Mouse (Mus musculus) heart, embryonic 12.5 days (tissue): ENCODE measurements around the gene Gm42878. TPM values are rescaled to one million over a fixed set of nuclear protein-coding genes. Genes with fewer than 3 reads are reported as not detected.

Experiments
- ATAC-seq: fragments of 200-750 bp; cut with Nextera tagmentation; 2 replicates; pipeline ENCODE4 v1.8.0; 2017; ENCODE audit warnings: moderate TSS enrichment, moderate library complexity; ENCODE audit not compliant: insufficient number of reproducible peaks, low FRiP score
- H3K27ac ChIP-seq: fragments of 300-500 bp; sonication (generic); 2 replicates; pipeline ENCODE4 v1.5.1; 2016; ENCODE audit warnings: mild to moderate bottlenecking, moderate library complexity; ENCODE audit not compliant: poor library complexity, severe bottlenecking
- H3K27me3 ChIP-seq: fragments of 300-500 bp; sonication (generic); replicated peaks from 2 replicates; pipeline ENCODE4 v1.6.1; 2016; ENCODE audit warnings: mild to moderate bottlenecking, moderate library complexity
- H3K36me3 ChIP-seq: fragments of 300-500 bp; sonication (generic); 2 replicates; pipeline ENCODE4 v1.6.1; 2016; ENCODE audit warnings: mild to moderate bottlenecking, moderate library complexity
- H3K4me1 ChIP-seq: fragments of 300-500 bp; sonication (generic); replicated peaks from 2 replicates; pipeline ENCODE4 v1.6.1; 2016; ENCODE audit warnings: mild to moderate bottlenecking
- H3K4me2 ChIP-seq: fragments of 300-500 bp; sonication (generic); 2 replicates; pipeline ENCODE4 v1.6.1; 2016; ENCODE audit warnings: mild to moderate bottlenecking, moderate library complexity
- H3K4me3 ChIP-seq: fragments of 300-500 bp; sonication (generic); 2 replicates; pipeline ENCODE4 v1.5.1; 2016; ENCODE audit warnings: mild to moderate bottlenecking
- H3K9ac ChIP-seq: fragments of 300-500 bp; sonication (generic); 2 replicates; pipeline ENCODE4 v1.6.1; 2016; ENCODE audit warnings: mild to moderate bottlenecking, moderate library complexity
- H3K9me3 ChIP-seq: fragments of 300-500 bp; sonication (generic); replicated peaks from 2 replicates; pipeline ENCODE4 v1.6.1; 2016; ENCODE audit warnings: mild to moderate bottlenecking, moderate library complexity
- WGBS: fragments of 180-500 bp; shearing (Covaris S2); methylation state at CpG from one replicate; pipeline ENCODE4 v1.1.7; 2016; 5-methylcytosine and 5-hydroxymethylcytosine counted together
- polyA plus RNA-seq: library from polyadenylated mRNA; unstranded; fragments of >200 nt; fragmentation: Nextera tagmentation; extraction: Ambion mirVana; gene quantifications from 2 replicates; pipeline ENCODE4 v1.2.1, GENCODE M21; 2016

Gm42878 gene
- polyA plus RNA-seq, 1 experiment from 2014 or later: not detected

GRCm38 (mm10) chr5:121484801-121485200, 60.5 kb downstream of the Gm42878 start:
- no peak for ATAC-seq
- 76% methylated on average over 5 of the region's 5 CpGs for WGBS
- Histone ChIP-seq H3K27me3 (0 out of 2 replicates have a peak, but pooled peaks cover 4% of the 10 kb centered on the region), H3K4me3 (no peak overlapping the region), H3K9ac (no peak overlapping the region), H3K27ac (no peak overlapping the region), H3K9me3 (no peaks in the 10 kb centered on the region), H3K4me2 (no peak overlapping the region), H3K4me1 (no peaks in the 10 kb centered on the region), H3K36me3 (no peaks in the 10 kb centered on the region)

DNA sequence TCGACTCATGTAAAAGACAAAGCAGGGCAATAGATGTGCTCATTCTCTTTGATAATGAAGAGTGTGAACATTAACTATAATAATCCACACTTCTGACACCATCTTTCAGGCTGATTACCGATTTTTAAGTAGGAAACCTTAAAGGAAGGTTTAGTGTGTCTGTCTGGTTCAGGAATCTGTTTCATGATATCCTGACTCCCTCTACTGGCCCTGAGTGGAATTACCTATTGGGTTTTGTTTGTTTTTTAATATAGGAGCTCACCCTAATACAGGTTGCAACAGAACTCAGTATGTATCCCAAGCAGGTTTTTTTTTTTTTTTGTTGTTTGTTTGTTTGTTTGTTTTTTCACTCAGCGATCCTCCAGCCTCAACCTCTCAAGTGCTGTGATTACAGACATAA, 67.6 kb downstream of the Gm42878 start:
- Histone ChIP-seq H3K27ac (no peak overlapping the region), H3K4me1 (no peaks in the 10 kb centered on the region), H3K4me3 (no peak overlapping the region), H3K36me3 (no peaks in the 10 kb centered on the region), H3K27me3 (0 out of 2 replicates have a peak, but pooled peaks cover 4% of the 10 kb centered on the region), H3K4me2 (no peak overlapping the region), H3K9ac (no peak overlapping the region), H3K9me3 (no peaks in the 10 kb centered on the region)
- ATAC-seq: 0 out of 2 replicates have a peak, but pooled peaks have one; percentile 51
- 43% methylated on average over 3 of the region's 3 CpGs for WGBS

DNA sequence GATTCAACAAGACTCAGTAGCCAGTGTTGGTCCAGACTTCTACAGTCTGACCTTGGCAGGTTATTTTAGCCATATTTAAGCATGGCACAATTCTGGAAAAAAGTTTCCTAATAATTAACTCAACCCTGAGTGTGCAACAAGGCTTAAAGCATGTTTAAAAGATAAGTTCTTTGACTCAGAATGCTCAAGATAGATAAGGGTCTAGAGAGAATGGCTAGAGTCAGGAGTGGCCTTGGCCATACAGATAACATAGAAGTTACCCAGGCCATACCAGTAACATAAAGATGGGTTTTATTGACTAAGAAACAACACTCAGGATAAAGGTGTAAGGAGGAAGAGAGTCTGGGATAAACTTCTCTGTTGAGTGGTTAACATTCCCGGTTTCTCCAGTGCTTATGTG, 69.2 kb downstream of the Gm42878 start:
- WGBS: 57% methylated on average over 1 of the region's 1 CpGs
- H3K4me2 ChIP-seq: no peak overlapping the region
- peak; percentile 75 for ATAC-seq

DNA sequence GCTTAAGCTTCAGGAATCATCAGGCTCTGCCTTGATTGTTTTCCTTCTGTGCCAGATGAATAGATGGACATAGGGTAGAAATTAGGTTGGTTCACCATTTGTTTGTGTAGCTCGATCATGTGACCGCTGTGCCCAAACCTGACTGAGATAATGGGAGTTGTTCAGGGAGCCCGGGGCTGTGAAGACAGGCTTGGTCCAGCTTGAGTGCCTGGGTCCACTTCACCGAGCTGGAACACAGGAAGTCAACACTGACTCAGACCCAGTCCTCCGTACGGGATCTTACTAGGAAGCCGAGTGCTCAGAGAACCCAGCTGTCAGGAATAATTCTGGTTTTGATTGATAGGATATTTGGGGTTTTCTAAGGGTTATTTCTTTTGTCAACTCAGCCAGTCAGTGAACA, 70.7 kb downstream of the Gm42878 start:
- ATAC-seq: no peak
- WGBS: 69% methylated on average over 7 of the region's 7 CpGs
- no peaks in the 10 kb centered on the region for H3K9me3 ChIP-seq
- H3K4me2 ChIP-seq: no peak overlapping the region
- H3K9ac ChIP-seq: no peak overlapping the region
- H3K27ac ChIP-seq: no peak overlapping the region
- no peaks in the 10 kb centered on the region for H3K36me3 ChIP-seq
- no peak overlapping the region for H3K4me3 ChIP-seq
- no peaks in the 10 kb centered on the region for H3K27me3 ChIP-seq
- no peaks in the 10 kb centered on the region for H3K4me1 ChIP-seq

More for the DNA sequence above, 69.2 kb downstream of the Gm42878 start:
- no peaks in the 10 kb centered on the region for H3K27me3 ChIP-seq
- no peak overlapping the region for H3K9ac ChIP-seq
- no peak overlapping the region for H3K4me3 ChIP-seq
- H3K27ac ChIP-seq: 0 out of 2 replicates have a peak overlapping the region, but pooled peaks have one; percentile 8
- H3K4me1 ChIP-seq: no peaks in the 10 kb centered on the region
- H3K9me3 ChIP-seq: no peaks in the 10 kb centered on the region
- no peaks in the 10 kb centered on the region for H3K36me3 ChIP-seq

GRCm38 (mm10) chr5:121472411-121472810, 72.9 kb downstream of the Gm42878 start:
- Histone ChIP-seq H3K9ac (no peak overlapping the region), H3K27ac (no peak overlapping the region), H3K4me2 (no peak overlapping the region), H3K4me3 (no peak overlapping the region), H3K9me3 (no peaks in the 10 kb centered on the region), H3K4me1 (no peaks in the 10 kb centered on the region), H3K27me3 (no peaks in the 10 kb centered on the region), H3K36me3 (no peaks in the 10 kb centered on the region)
- no peak for ATAC-seq
- 77% methylated on average over 2 of the region's 2 CpGs for WGBS

DNA sequence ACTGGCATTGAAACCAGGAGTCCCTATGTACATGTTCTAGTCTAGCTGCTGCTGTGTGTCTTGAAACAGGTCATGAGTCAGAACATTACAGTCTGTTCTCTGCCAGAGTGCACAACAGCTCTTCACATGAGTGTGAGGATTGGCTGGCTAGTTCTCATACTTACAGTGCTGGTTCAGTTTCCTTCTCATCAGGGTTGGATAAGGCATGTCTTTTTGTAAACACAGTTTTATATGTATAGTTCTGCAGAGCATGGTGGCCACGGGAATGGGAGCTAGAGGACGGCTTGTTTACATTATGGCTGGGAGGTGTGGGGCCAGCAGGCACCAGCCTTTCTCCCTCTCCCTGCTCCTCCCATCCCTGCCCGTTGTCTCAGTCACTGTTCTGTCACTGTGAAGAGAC, 75.7 kb downstream of the Gm42878 start:
- Histone ChIP-seq H3K36me3 (no peaks in the 10 kb centered on the region), H3K27ac (no peak overlapping the region), H3K4me2 (no peak overlapping the region), H3K9me3 (no peaks in the 10 kb centered on the region), H3K27me3 (no peaks in the 10 kb centered on the region), H3K9ac (no peak overlapping the region), H3K4me3 (no peak overlapping the region), H3K4me1 (no peaks in the 10 kb centered on the region)
- ATAC-seq: no peak
- WGBS: 18% methylated on average over 3 of the region's 3 CpGs

Other genes starting within 250 kb of the Gm42878 start
- 82.6 and 83.4 TPM in 2 replicates for gene Trafd1, start 159.8 kb downstream of the Gm42878 start, polyA plus RNA-seq
- gene Naa25, start 147.5 kb downstream of the Gm42878 start, polyA plus RNA-seq: 37.5 and 39.1 TPM in 2 replicates
- gene Tmem116, start 93.6 kb downstream of the Gm42878 start, polyA plus RNA-seq: 4.5 and 4.7 TPM in 2 replicates
- 152 TPM in 2 replicates for gene Erp29, start 93.0 kb downstream of the Gm42878 start, polyA plus RNA-seq
- gene Adam1b, start 42.0 kb downstream of the Gm42878 start, polyA plus RNA-seq: 0.08 and 0.32 TPM in 2 replicates
- 0.59 and 1.5 TPM in 2 replicates for gene Adam1a, start within 50 bp of the Gm42878 start, polyA plus RNA-seq
- gene Mapkapk5, start 423 bp upstream of the Gm42878 start, polyA plus RNA-seq: 38.8 and 40.0 TPM in 2 replicates
- gene Aldh2, start 48.3 kb upstream of the Gm42878 start, polyA plus RNA-seq: 64.0 and 72.0 TPM in 2 replicates
- gene Acad12, start 73.5 kb upstream of the Gm42878 start, polyA plus RNA-seq: 5.8 and 6.1 TPM in 2 replicates
- gene Acad10, start 115.0 kb upstream of the Gm42878 start, polyA plus RNA-seq: 1.4 and 1.5 TPM in 2 replicates
- gene Brap, start 115.1 kb upstream of the Gm42878 start, polyA plus RNA-seq: 32.8 and 34.8 TPM in 2 replicates
- gene Atxn2, start 165.9 kb upstream of the Gm42878 start, polyA plus RNA-seq: 82.4 and 83.2 TPM in 2 replicates